Mouse (Mus musculus): ENCODE results near the gene Mxi1. TPM values are rescaled to one million over a fixed set of nuclear protein-coding genes. Genes with fewer than 3 reads are reported as not detected.
A peak's percentile ranks its signal among the peaks of the same experiment; 100 is the strongest.

The Mxi1 gene
- polyA plus RNA-seq, 1 experiment from 2014 or later = 56.4 TPM

GRCm38 (mm10) chr19:53310771-53311523 lies 629 bp downstream of the Mxi1 start:
- Histone ChIP-seq H3K27me3 (ENCODE audit: control insufficient read depth, insufficient read depth, low read length) (no peaks in the 10 kb centered on the region), H3K9me3 (ENCODE audit: control insufficient read depth, low read length) (no peaks in the 10 kb centered on the region), H3K27ac (ENCODE audit: low read depth, low read length) (peak overlapping the region; percentile 91), H3K9ac (ENCODE audit: low read length) (peak overlapping the region; percentile 83), H3K36me3 (ENCODE audit: control insufficient read depth, insufficient read depth, low read length) (no peaks in the 10 kb centered on the region), H3K4me2 (ENCODE audit: low read depth) (peak overlapping the region; percentile 97), H3K4me3 (ENCODE audit: low read depth, low read length) (peak overlapping the region; percentile 83), H3K4me1 (ENCODE audit: control insufficient read depth, insufficient read depth, low read length) (peaks cover 8% of the 10 kb centered on the region)
- peak; percentile 60 for DNase-seq (ENCODE audit: low spot score)
- ATAC-seq (ENCODE audit: insufficient read depth, low FRiP score, low TSS enrichment) = no peak
- WGBS = under 1% methylated on average over 47 of the region's 48 CpGs

- 0% methylated on average over 37 of the region's 37 CpGs for WGBS
- H3K4me2 ChIP-seq (ENCODE audit: low read depth) = peak overlapping the region; percentile 97
Observed at GRCm38 (mm10) chr19:53311524-53312335, 1.4 kb downstream of the Mxi1 start.

GRCm38 (mm10) chr19:53312336-53312871 lies 2.1 kb downstream of the Mxi1 start:
- DNase-seq (ENCODE audit: low spot score) (peak; percentile 75), ATAC-seq (ENCODE audit: insufficient read depth, low FRiP score, low TSS enrichment) (no peak)
- no peaks in the 10 kb centered on the region for H3K27me3 ChIP-seq (ENCODE audit: control insufficient read depth, insufficient read depth, low read length)
- H3K9me3 ChIP-seq (ENCODE audit: control insufficient read depth, low read length) = no peaks in the 10 kb centered on the region
- peak overlapping the region; percentile 97 for H3K4me2 ChIP-seq (ENCODE audit: low read depth)
- 1% methylated on average over 21 of the region's 26 CpGs for WGBS
- H3K27ac ChIP-seq (ENCODE audit: low read depth, low read length) = peak overlapping the region; percentile 91
- peak overlapping the region; percentile 83 for H3K4me3 ChIP-seq (ENCODE audit: low read depth, low read length)
- peaks cover 8% of the 10 kb centered on the region for H3K4me1 ChIP-seq (ENCODE audit: control insufficient read depth, insufficient read depth, low read length)
- peak overlapping the region; percentile 83 for H3K9ac ChIP-seq (ENCODE audit: low read length)
- H3K36me3 ChIP-seq (ENCODE audit: control insufficient read depth, insufficient read depth, low read length) = no peaks in the 10 kb centered on the region

More at GRCm38 (mm10) chr19:53311524-53312335, 1.4 kb downstream of the Mxi1 start:
- ATAC-seq (ENCODE audit: insufficient read depth, low FRiP score, low TSS enrichment) (no peak), DNase-seq (ENCODE audit: low spot score) (peak; percentile 47)
- Histone ChIP-seq H3K27me3 (ENCODE audit: control insufficient read depth, insufficient read depth, low read length) (no peaks in the 10 kb centered on the region), H3K4me1 (ENCODE audit: control insufficient read depth, insufficient read depth, low read length) (peaks cover 8% of the 10 kb centered on the region), H3K4me3 (ENCODE audit: low read depth, low read length) (peak overlapping the region; percentile 83), H3K36me3 (ENCODE audit: control insufficient read depth, insufficient read depth, low read length) (no peaks in the 10 kb centered on the region), H3K27ac (ENCODE audit: low read depth, low read length) (peak overlapping the region; percentile 91), H3K9me3 (ENCODE audit: control insufficient read depth, low read length) (no peaks in the 10 kb centered on the region), H3K9ac (ENCODE audit: low read length) (peak overlapping the region; percentile 83)

GRCm38 (mm10) chr19:53312951-53313683 lies 2.8 kb downstream of the Mxi1 start:
- ATAC-seq (ENCODE audit: insufficient read depth, low FRiP score, low TSS enrichment) = peak; percentile 5
- Histone ChIP-seq H3K36me3 (ENCODE audit: control insufficient read depth, insufficient read depth, low read length) (no peaks in the 10 kb centered on the region), H3K27me3 (ENCODE audit: control insufficient read depth, insufficient read depth, low read length) (no peaks in the 10 kb centered on the region), H3K4me2 (ENCODE audit: low read depth) (peak overlapping the region; percentile 97), H3K9ac (ENCODE audit: low read length) (peak overlapping the region; percentile 83), H3K9me3 (ENCODE audit: control insufficient read depth, low read length) (no peaks in the 10 kb centered on the region), H3K27ac (ENCODE audit: low read depth, low read length) (peak overlapping the region; percentile 91), H3K4me3 (ENCODE audit: low read depth, low read length) (peak overlapping the region; percentile 83), H3K4me1 (ENCODE audit: control insufficient read depth, insufficient read depth, low read length) (peaks cover 8% of the 10 kb centered on the region)
- DNase-seq (ENCODE audit: low spot score) = peak; percentile 78
- under 1% methylated on average over 61 of the region's 63 CpGs for WGBS

GRCm38 (mm10) chr19:53313684-53314443 lies 3.5 kb downstream of the Mxi1 start:
- WGBS = under 1% methylated on average over 52 of the region's 52 CpGs
- Histone ChIP-seq H3K4me2 (ENCODE audit: low read depth) (peak overlapping the region; percentile 97), H3K9me3 (ENCODE audit: control insufficient read depth, low read length) (no peaks in the 10 kb centered on the region), H3K4me1 (ENCODE audit: control insufficient read depth, insufficient read depth, low read length) (peaks cover 8% of the 10 kb centered on the region), H3K27me3 (ENCODE audit: control insufficient read depth, insufficient read depth, low read length) (no peaks in the 10 kb centered on the region), H3K4me3 (ENCODE audit: low read depth, low read length) (peak overlapping the region; percentile 83), H3K9ac (ENCODE audit: low read length) (peak overlapping the region; percentile 83), H3K36me3 (ENCODE audit: control insufficient read depth, insufficient read depth, low read length) (no peaks in the 10 kb centered on the region), H3K27ac (ENCODE audit: low read depth, low read length) (peak overlapping the region; percentile 91)
- DNase-seq (ENCODE audit: low spot score) = peak; percentile 99
- peak; percentile 83 for ATAC-seq (ENCODE audit: insufficient read depth, low FRiP score, low TSS enrichment)

- Histone ChIP-seq H3K4me3 (ENCODE audit: low read depth, low read length) (0 out of 2 replicates have a peak overlapping the region, but pooled peaks have one; percentile 4), H3K4me2 (ENCODE audit: low read depth) (peak overlapping the region; percentile 97), H3K27ac (ENCODE audit: low read depth, low read length) (no peak overlapping the region), H3K36me3 (ENCODE audit: control insufficient read depth, insufficient read depth, low read length) (no peaks in the 10 kb centered on the region), H3K4me1 (ENCODE audit: control insufficient read depth, insufficient read depth, low read length) (peaks cover 8% of the 10 kb centered on the region), H3K9me3 (ENCODE audit: control insufficient read depth, low read length) (no peaks in the 10 kb centered on the region), H3K9ac (ENCODE audit: low read length) (no peak overlapping the region), H3K27me3 (ENCODE audit: control insufficient read depth, insufficient read depth, low read length) (no peaks in the 10 kb centered on the region)
- DNase-seq (ENCODE audit: low spot score) (no peak), ATAC-seq (ENCODE audit: insufficient read depth, low FRiP score, low TSS enrichment) (no peak)
- 53% methylated on average over 16 of the region's 16 CpGs for WGBS
Observed at GRCm38 (mm10) chr19:53314530-53315208, 4.4 kb downstream of the Mxi1 start.

- peaks cover 8% of the 10 kb centered on the region for H3K4me1 ChIP-seq (ENCODE audit: control insufficient read depth, insufficient read depth, low read length)
- 94% methylated on average over 7 of the region's 7 CpGs for WGBS
Observed at GRCm38 (mm10) chr19:53315209-53315654, 4.9 kb downstream of the Mxi1 start.

More at GRCm38 (mm10) chr19:53315209-53315654, 4.9 kb downstream of the Mxi1 start:
- DNase-seq (ENCODE audit: low spot score) = no peak
- Histone ChIP-seq H3K36me3 (ENCODE audit: control insufficient read depth, insufficient read depth, low read length) (no peaks in the 10 kb centered on the region), H3K9me3 (ENCODE audit: control insufficient read depth, low read length) (no peaks in the 10 kb centered on the region), H3K4me3 (ENCODE audit: low read depth, low read length) (no peak overlapping the region), H3K27me3 (ENCODE audit: control insufficient read depth, insufficient read depth, low read length) (no peaks in the 10 kb centered on the region), H3K9ac (ENCODE audit: low read length) (no peak overlapping the region), H3K4me2 (ENCODE audit: low read depth) (no peak overlapping the region), H3K27ac (ENCODE audit: low read depth, low read length) (no peak overlapping the region)
- ATAC-seq (ENCODE audit: insufficient read depth, low FRiP score, low TSS enrichment) = no peak

Measured in neural tube, embryonic 11.5 days (tissue).